Mouse (Mus musculus): ENCODE measurements around the gene Rabep2. TPM values are rescaled to one million over a fixed set of nuclear protein-coding genes. Genes with fewer than 3 reads are reported as not detected.

The Rabep2 gene
- polyA plus RNA-seq, 1 experiment from 2014 or later = 10.2 TPM

DNA sequence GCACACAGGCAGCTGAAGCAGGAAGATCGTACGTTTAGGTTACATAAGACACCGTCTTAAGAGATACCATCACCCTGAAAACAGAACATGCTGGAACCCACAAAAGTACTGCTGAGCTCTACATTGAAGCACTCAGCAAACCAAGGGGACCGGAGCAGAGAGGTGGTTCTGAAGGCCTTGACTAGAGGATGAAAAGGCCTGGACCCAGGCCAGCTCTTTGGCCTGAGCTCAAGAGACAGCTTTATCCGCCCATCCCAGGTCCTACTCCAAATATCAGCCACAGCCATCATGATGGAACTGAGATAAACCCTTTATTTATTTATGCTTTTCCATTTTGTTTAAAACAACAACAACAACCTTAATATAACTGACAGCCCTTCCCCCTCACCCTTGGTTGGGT is 38.1 kb downstream of the Rabep2 start:
- Histone ChIP-seq H3K27ac (no peak overlapping the region), H3K36me3 (peaks cover 54% of the 10 kb centered on the region), H3K9ac (no peak overlapping the region), H3K27me3 (replicated peaks) (peaks cover 6% of the 10 kb centered on the region), H3K4me3 (no peak overlapping the region), H3K4me1 (peaks cover 70% of the 10 kb centered on the region), H3K9me3 (replicated peaks) (no peaks in the 10 kb centered on the region), H3K4me2 (no peak overlapping the region)
- 73% methylated on average over 5 of the region's 5 CpGs for WGBS (ENCODE audit: insufficient replicate concordance)
- ATAC-seq = no peak

DNA sequence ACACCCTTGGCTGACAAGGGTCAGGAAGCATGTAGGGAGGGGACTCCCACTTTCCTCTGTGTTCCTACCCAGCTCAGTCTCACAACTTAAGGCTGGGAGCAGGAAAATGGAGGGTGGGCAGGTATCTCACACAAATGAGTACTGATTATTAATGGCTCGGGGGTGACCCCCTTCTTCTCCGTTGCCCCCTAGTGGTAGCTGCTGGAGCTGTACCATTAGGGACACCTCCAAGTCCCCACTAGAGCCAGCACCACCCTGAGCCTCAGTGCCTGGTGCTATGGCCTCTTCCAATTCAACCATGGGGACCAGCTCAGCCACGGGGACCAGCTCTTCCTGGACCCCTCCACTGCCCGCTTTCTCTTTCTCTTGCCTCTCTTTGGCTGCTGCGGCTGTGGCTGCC is 38.7 kb downstream of the Rabep2 start:
- H3K9me3 ChIP-seq (replicated peaks) = no peaks in the 10 kb centered on the region
- 50% methylated on average over 5 of the region's 5 CpGs for WGBS (ENCODE audit: insufficient replicate concordance)

DNA sequence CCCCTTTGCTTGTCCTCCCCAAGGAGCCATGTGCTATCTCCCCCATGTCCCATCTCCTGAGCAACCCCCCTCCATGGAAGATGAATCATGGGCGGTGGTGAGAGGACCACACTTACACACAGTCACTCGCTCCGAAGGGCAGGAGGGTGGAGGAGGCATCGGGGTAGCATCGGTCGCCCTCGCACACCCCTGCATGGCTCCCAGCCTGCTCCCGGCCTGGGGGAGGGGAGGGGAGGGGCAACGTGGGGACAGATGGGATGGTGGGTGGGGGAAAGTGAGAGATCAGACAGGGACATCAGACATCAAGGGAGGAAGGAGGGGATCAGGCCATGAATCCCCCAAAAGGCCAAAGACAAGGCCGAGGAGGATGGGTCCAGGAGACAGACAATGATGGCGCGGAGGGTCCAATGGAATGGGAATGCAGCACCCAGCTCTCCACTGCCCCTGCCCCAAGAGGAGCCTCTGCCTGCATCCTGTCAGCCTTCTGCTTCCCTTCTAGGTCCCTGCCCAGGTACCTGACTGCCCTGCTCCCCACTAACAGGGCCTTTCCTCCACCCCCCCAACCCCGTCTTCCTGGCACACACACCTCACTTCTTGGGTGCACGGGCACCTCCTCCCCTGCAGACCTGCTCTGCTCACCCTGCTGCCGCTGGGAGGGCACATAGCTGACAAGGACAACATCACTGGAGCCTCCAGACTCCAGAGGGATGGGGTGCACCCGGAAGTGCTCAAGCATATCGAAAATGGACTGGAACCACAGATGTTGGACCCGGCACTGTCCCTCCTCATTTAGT is 39.5 kb downstream of the Rabep2 start:
- no peaks in the 10 kb centered on the region; the same call in 1 of the 2 replicates for H3K27me3 ChIP-seq (replicated peaks)
- H3K4me1 ChIP-seq = peaks cover 82% of the 10 kb centered on the region
- H3K36me3 ChIP-seq = peaks cover 67% of the 10 kb centered on the region
- H3K4me2 ChIP-seq = no peak overlapping the region
- no peak for ATAC-seq
- 83% methylated on average over 18 of the region's 18 CpGs for WGBS (ENCODE audit: insufficient replicate concordance)
- H3K9me3 ChIP-seq (replicated peaks) = no peaks in the 10 kb centered on the region
- H3K4me3 ChIP-seq = no peak overlapping the region
- no peak overlapping the region for H3K9ac ChIP-seq
- no peak overlapping the region for H3K27ac ChIP-seq

More for the DNA sequence above, 38.7 kb downstream of the Rabep2 start:
- Histone ChIP-seq H3K4me1 (peaks cover 76% of the 10 kb centered on the region), H3K36me3 (peaks cover 60% of the 10 kb centered on the region), H3K9ac (no peak overlapping the region), H3K27me3 (replicated peaks) (peaks cover under 1% of the 10 kb centered on the region; the same call in 1 of the 2 replicates), H3K4me2 (no peak overlapping the region), H3K27ac (no peak overlapping the region), H3K4me3 (no peak overlapping the region)
- ATAC-seq = peak; percentile 27; the same call in 1 of the 2 replicates

DNA sequence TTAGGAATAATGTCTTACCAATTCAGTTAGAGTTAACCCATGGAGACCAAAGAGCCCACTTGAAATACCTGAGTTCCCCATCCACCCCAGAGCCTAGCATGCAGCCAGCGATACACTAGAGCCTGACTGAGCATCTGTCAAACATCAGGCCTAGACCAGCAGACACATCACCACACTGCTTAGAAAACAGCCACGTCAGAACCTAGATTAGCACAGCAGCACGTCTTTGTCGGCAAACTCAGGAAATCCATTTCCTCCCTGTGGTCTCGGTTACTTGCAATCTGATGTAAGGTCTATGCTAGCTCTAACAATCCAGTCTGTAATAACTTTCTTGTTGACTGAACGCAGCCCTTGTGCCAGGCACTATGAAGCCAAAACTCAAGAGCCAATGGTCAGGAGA is 41.5 kb downstream of the Rabep2 start:
- no peak overlapping the region for H3K9ac ChIP-seq
- no peak overlapping the region for H3K4me3 ChIP-seq
- no peaks in the 10 kb centered on the region for H3K9me3 ChIP-seq (replicated peaks)
- H3K4me2 ChIP-seq = no peak overlapping the region; the same call in 1 of the 2 replicates
- peaks cover 77% of the 10 kb centered on the region for H3K4me1 ChIP-seq
- no peak overlapping the region; the same call in none of the 2 replicates for H3K27ac ChIP-seq
- H3K36me3 ChIP-seq = peaks cover 68% of the 10 kb centered on the region
- ATAC-seq = no peak
- no peaks in the 10 kb centered on the region for H3K27me3 ChIP-seq (replicated peaks)
- WGBS (ENCODE audit: insufficient replicate concordance) = 25% methylated on average over 6 of the region's 6 CpGs

DNA sequence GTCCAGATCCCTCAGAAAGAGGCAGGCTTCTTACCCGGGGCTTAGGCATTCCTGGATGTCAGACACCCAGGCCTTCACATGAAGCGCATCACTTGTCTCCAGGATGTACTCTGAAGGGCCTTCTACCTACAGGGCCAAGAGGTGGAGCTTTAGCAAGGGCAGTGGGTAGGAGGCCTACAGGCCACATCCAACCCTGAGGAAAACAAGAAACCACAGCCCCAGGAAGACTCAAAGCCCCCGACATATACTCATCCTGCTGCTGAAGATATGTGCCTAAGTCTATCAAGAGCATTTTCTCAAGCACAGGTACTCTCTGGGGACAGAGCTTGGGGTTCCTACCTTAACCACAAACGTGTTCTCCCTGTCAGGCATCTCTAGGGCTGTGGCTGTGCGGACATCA is 42.8 kb downstream of the Rabep2 start:
- Histone ChIP-seq H3K9me3 (replicated peaks) (no peaks in the 10 kb centered on the region), H3K9ac (no peak overlapping the region), H3K4me3 (no peak overlapping the region), H3K4me1 (peaks cover 74% of the 10 kb centered on the region), H3K4me2 (peak overlapping the region; percentile 9; the same call in 1 of the 2 replicates), H3K27me3 (replicated peaks) (no peaks in the 10 kb centered on the region), H3K36me3 (peaks cover 66% of the 10 kb centered on the region), H3K27ac (no peak overlapping the region)
- WGBS (ENCODE audit: insufficient replicate concordance) = 76% methylated on average over 5 of the region's 5 CpGs
- ATAC-seq = no peak

DNA sequence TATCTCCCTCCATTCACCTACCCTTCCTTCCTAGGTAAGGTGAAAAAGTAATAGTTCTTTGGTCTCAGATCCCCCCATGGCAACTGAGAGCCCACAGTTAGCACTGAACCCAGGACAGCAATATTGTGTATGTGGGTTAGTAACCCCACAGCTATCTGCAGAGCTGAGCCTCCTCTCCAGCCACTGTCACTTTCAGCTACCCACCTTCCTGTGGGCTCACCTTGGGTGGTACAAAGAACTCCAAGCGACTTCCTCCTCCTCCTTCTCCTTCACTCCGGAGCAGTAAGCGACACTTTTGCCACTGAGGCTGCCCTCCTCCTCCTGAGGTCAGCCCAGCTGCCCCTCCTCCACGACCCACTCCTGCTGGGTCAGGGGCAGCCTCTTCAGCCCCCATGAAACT is 43.3 kb downstream of the Rabep2 start:
- no peak overlapping the region for H3K4me3 ChIP-seq
- ATAC-seq = no peak
- peak overlapping the region; percentile 9 for H3K4me2 ChIP-seq
- peaks cover 61% of the 10 kb centered on the region for H3K36me3 ChIP-seq
- 48% methylated on average over 4 of the region's 4 CpGs for WGBS (ENCODE audit: insufficient replicate concordance)
- H3K27ac ChIP-seq = no peak overlapping the region; the same call in 1 of the 2 replicates
- no peak overlapping the region for H3K9ac ChIP-seq
- peaks cover 74% of the 10 kb centered on the region for H3K4me1 ChIP-seq
- H3K9me3 ChIP-seq (replicated peaks) = no peaks in the 10 kb centered on the region
- no peaks in the 10 kb centered on the region for H3K27me3 ChIP-seq (replicated peaks)

DNA sequence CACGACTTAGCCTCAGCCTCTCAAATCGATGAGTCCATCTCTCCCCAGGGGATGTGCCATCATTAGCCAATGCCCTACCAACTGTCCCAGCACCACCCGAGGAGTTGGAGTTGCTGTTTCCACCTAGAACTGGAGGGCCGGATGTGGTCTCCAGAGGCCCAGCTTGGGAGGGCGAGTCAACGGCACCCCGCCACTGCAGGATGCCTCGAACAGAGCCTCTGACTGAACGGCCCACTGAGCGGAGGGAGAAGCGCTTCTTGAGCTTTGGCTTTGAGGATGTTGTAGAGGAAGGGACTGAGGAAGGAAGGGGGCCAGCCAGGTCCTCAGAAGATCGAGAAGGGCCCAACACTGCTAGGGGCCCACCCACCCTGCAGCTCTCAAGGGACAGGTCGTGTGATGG is 43.7 kb downstream of the Rabep2 start:
- H3K9ac ChIP-seq = no peak overlapping the region
- H3K4me2 ChIP-seq = peak overlapping the region; percentile 9
- peaks cover 71% of the 10 kb centered on the region for H3K4me1 ChIP-seq
- peak overlapping the region; percentile 28; the same call in 1 of the 2 replicates for H3K27ac ChIP-seq
- no peak for ATAC-seq
- no peaks in the 10 kb centered on the region for H3K9me3 ChIP-seq (replicated peaks)
- H3K36me3 ChIP-seq = peaks cover 57% of the 10 kb centered on the region
- H3K4me3 ChIP-seq = no peak overlapping the region
- no peaks in the 10 kb centered on the region for H3K27me3 ChIP-seq (replicated peaks)
- 43% methylated on average over 13 of the region's 13 CpGs for WGBS (ENCODE audit: insufficient replicate concordance)

DNA sequence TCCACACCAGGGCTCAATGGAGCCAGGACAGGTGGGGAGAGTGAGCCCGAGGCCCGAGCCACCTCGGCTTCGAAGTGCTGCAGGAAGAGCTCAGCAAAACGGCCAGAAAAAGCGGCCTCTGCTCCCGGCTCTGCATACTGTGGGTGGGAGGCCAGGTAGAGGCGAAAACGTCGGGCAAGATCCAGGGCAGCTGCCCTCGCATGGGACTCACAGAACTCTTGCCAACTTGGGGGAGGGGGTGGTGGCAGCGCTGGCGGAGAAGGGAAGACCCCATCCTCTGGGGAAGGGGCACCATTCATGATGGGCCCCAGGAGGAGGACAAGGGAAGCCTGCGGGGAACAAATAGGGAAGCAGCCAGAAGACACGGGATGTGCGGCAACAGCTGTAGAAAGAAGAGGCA is 44.2 kb downstream of the Rabep2 start:
- peaks cover 68% of the 10 kb centered on the region for H3K4me1 ChIP-seq
- 63% methylated on average over 16 of the region's 16 CpGs for WGBS (ENCODE audit: insufficient replicate concordance)
- H3K9ac ChIP-seq = no peak overlapping the region
- no peaks in the 10 kb centered on the region for H3K9me3 ChIP-seq (replicated peaks)
- H3K4me2 ChIP-seq = peak overlapping the region; percentile 9
- no peak for ATAC-seq
- peaks cover 53% of the 10 kb centered on the region for H3K36me3 ChIP-seq
- no peak overlapping the region for H3K4me3 ChIP-seq
- 0 out of 2 replicates have a peak overlapping the region, but pooled peaks have one; percentile 28 for H3K27ac ChIP-seq
- H3K27me3 ChIP-seq (replicated peaks) = no peaks in the 10 kb centered on the region

DNA sequence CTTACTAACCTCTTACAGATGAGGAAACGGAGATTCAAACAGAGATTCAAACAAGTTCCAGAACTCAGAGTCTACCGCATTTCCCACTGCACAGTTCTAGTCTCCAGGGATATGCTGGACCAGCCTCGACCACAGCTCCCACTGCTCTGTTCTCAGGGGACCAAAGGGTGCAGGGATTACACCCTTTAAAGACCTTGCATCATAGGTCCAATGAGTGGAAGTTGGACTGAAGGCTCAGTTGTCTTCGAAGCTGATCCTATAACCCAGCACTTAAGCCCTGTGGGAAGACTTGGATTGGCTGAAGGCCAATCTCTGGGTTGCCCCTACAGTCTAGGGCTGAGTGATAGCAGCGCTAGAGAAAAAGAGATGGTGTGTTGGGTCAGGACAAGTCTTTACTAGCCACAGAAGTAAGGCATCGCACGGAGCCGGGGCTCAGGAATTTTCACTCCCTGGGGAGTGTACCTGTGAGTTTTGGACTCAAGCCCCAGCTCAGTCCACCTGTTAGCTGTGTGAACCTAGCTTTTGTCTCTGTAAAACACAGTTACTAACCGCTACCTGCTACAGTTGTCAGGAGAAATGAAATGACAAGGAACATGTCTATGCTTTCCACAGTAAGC is 45.0 kb downstream of the Rabep2 start:
- Histone ChIP-seq H3K4me3 (peak overlapping the region; percentile 87), H3K4me1 (peaks cover 67% of the 10 kb centered on the region), H3K9me3 (replicated peaks) (no peaks in the 10 kb centered on the region), H3K36me3 (peaks cover 44% of the 10 kb centered on the region), H3K27me3 (replicated peaks) (no peaks in the 10 kb centered on the region), H3K4me2 (peak overlapping the region; percentile 92), H3K9ac (peak overlapping the region; percentile 95), H3K27ac (peak overlapping the region; percentile 87)
- WGBS (ENCODE audit: insufficient replicate concordance) = 79% methylated on average over 9 of the region's 9 CpGs
- no peak for ATAC-seq

DNA sequence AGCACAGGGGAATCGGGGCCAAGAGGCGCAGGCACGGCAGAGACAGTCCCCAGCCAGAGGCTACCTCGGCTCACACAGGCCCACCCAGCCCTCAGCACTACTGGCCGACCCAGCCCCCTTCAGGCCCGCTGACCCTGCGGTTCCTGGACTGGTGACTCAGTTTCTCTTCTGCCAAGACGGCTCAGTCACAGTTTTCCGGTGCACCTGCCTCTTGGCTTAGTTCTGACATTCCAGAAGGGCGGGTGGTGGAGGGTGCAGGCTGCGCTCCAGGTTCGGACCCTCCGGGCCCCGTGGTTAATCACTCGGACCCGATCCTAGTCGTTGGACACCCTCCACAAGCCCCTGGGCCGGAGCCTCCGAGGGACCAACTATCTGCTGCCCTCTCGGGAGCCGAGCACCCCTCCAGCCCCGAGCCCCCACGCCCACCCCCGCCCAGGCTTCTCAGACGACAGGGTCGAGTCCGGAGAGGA is 46.0 kb downstream of the Rabep2 start:
- WGBS (ENCODE audit: insufficient replicate concordance) = 2% methylated on average over 27 of the region's 27 CpGs
- Histone ChIP-seq H3K4me2 (peak overlapping the region; percentile 92), H3K27me3 (replicated peaks) (no peaks in the 10 kb centered on the region), H3K4me3 (peak overlapping the region; percentile 87), H3K9me3 (replicated peaks) (no peaks in the 10 kb centered on the region), H3K36me3 (peaks cover 35% of the 10 kb centered on the region), H3K27ac (peak overlapping the region; percentile 87), H3K4me1 (peaks cover 65% of the 10 kb centered on the region), H3K9ac (peak overlapping the region; percentile 95)
- peak; percentile 19 for ATAC-seq

DNA sequence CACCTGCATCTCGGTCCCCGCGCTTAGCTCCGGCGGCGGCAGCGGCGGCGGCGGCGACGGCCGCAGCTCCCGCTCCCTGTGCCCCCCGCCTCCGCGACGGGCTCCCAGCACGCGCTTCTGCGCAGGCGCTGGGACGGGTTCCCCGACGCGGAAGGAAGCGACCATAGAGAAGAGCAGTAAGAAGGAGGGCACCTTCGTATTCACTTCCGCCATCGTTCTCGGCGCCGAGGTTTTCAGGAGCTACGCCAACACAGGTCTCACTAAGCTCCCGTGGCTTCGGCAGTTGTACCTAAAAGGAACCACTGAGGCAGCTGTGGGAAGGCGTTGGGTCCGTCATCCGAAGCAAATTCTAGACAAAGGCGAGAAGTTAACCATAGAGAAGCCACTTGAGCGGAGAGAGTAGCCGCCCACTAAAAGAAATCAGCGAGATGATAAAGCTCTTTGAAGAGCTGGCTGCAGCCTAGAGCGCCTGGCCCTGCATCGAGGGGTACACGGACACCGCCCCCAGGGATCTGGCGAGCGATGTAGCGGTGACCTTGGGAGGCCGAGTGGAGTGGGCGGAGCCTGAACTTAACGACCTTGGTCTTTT is 46.5 kb downstream of the Rabep2 start, which contains the start of gene Sh2b1:
Gene Sh2b1, minus strand, starts transcription at position 432 of the 589 bp plus-strand sequence.
- Histone ChIP-seq H3K27ac (peak within 1 kb of the TSS; percentile 87), H3K9me3 (replicated peaks) (no peaks in the 10 kb centered on the region), H3K4me3 (peak within 1 kb of the TSS; percentile 87), H3K4me1 (peaks cover 59% of the 10 kb centered on the region), H3K9ac (peak within 1 kb of the TSS; percentile 95), H3K4me2 (peak within 1 kb of the TSS; percentile 92), H3K36me3 (peaks cover 29% of the 10 kb centered on the region), H3K27me3 (replicated peaks) (no peaks in the 10 kb centered on the region)
- ATAC-seq = peak; percentile 90
- under 1% methylated on average over 53 of the region's 53 CpGs for WGBS (ENCODE audit: insufficient replicate concordance)

DNA sequence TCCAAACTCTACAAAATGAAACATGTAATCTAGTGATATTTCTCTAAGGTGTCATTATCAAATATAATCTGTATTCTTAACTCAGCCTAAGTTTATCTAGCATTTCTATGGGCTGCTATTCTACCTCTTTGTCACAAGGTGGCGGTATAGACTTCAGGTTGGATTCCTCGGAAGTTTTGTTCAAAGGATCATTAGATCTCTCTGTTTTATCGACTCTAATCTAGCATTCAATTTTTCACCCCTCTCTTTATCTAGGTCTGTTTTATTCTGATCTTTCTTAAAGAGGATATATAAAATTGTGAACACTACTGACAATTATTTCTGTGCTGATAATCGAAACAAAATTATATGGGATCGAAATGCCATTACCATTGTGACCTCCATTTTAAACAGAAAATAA is 53.1 kb downstream of the Rabep2 start:
- Histone ChIP-seq H3K4me1 (peaks cover 18% of the 10 kb centered on the region), H3K9ac (no peak overlapping the region), H3K36me3 (no peaks in the 10 kb centered on the region), H3K4me3 (no peak overlapping the region), H3K9me3 (replicated peaks) (no peaks in the 10 kb centered on the region), H3K4me2 (peak overlapping the region; percentile 74), H3K27ac (no peak overlapping the region), H3K27me3 (replicated peaks) (no peaks in the 10 kb centered on the region)
- 15% methylated on average over 5 of the region's 5 CpGs for WGBS (ENCODE audit: insufficient replicate concordance)
- no peak for ATAC-seq

All from liver, embryonic 12.5 days (tissue).